Mouse (Mus musculus) brain, embryonic 14.5 days (tissue): Measurements from ENCODE around the gene Lmo7.

Source experiments
- CTCF ChIP-seq: fragments of 200-500 bp; IDR thresholded peaks from 2 replicates; pipeline ENCODE4 v1.5.1; 2012; ENCODE audit warnings: inconsistent platforms, mild to moderate bottlenecking, moderate library complexity, borderline replicate concordance; ENCODE audit not compliant: insufficient read depth, insufficient read length; ENCODE audit errors: extremely low read depth
- POLR2A ChIP-seq: fragments of 200-500 bp; IDR thresholded peaks from 2 replicates; pipeline ENCODE4 v1.6.1; 2012; ENCODE audit warnings: mild to moderate bottlenecking, inconsistent platforms, borderline replicate concordance; ENCODE audit not compliant: poor library complexity, insufficient read depth, insufficient read length, severe bottlenecking; ENCODE audit errors: extremely low read depth

- TF ChIP-seq CTCF: no peak
- TF ChIP-seq POLR2A: no peak
Observed at GRCm38 (mm10) chr14:101972764-101973163, 243.0 kb downstream of the Lmo7 start.
